Mouse (Mus musculus): ENCODE data around the gene Zfp580. TPM values are rescaled to one million over a fixed set of nuclear protein-coding genes. Genes with fewer than 3 reads are reported as not detected.

Gene Zfp580
- polyA plus RNA-seq, 1 experiment from 2014 or later, result 18.7 TPM

DNA sequence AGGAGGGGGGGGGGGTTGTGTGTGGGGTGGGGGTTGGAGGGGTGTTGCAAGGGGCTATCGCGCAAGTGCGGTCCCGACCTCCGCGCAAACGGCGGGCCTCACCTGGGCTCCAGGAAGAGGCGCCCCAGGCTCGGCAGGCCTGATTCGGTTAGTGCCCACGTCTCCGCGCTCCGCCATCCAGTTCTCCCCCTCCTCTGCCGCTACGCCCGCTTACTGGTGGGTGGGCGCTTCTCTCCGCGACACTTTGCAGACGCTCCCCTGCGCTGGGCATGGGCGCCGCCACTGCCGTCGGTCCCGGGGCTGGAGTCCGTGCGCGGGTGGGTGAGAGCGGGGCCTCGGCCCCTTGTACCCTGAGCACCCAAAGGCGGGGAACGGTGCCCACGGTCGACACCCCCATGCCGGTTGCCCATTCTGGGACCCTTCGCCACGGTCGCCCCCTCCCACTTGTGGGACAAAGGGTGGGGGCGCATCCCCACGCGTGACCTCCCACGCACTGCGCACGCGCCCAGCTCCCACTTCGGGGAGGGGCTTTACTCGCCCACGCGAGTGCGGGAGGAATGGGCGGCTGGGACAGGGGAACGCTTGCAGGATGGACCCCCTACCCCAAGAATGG, 5.4 kb downstream of the Zfp580 start:
- WGBS, result 2% methylated on average over 53 of the region's 55 CpGs
- Histone ChIP-seq H3K4me2 (peak overlapping the region; percentile 68), H3K27ac (replicated peaks) (no peak overlapping the region), H3K4me1 (peaks cover 43% of the 10 kb centered on the region), H3K9me3 (no peaks in the 10 kb centered on the region), H3K4me3 (peak overlapping the region; percentile 53), H3K27me3 (replicated peaks) (peaks cover 77% of the 10 kb centered on the region), H3K9ac (peak overlapping the region; percentile 78), H3K36me3 (no peaks in the 10 kb centered on the region)
- no peak for ATAC-seq (ENCODE audit: extremely low read depth, insufficient number of reproducible peaks, low FRiP score, low TSS enrichment)

DNA sequence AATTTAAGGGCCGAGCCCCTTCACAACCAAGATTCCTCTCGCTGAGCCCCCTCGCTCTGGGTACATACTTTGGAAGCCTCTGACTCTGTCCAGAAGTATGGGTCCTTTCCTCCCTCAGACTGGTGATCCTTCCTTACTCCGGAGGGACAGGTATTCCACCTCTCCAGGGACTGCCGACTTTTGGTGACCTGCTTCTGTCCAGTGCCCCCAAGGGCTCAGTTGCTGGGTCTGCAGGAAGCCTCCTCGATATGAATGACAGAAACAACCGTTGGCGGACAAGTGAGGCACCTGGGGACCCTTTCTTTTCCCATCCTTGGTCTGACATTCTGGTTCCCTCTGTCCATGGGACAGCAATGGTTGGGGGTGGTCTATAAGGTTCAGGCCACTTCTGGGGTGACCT, 6.0 kb downstream of the Zfp580 start:
- Histone ChIP-seq H3K36me3 (no peaks in the 10 kb centered on the region), H3K9ac (peak overlapping the region; percentile 78), H3K27me3 (replicated peaks) (peaks cover 71% of the 10 kb centered on the region), H3K4me3 (peak overlapping the region; percentile 53), H3K9me3 (no peaks in the 10 kb centered on the region), H3K27ac (replicated peaks) (no peak overlapping the region), H3K4me2 (peak overlapping the region; percentile 68), H3K4me1 (peaks cover 37% of the 10 kb centered on the region)
- 27% methylated on average over 8 of the region's 8 CpGs for WGBS
- no peak for ATAC-seq (ENCODE audit: extremely low read depth, insufficient number of reproducible peaks, low FRiP score, low TSS enrichment)

DNA sequence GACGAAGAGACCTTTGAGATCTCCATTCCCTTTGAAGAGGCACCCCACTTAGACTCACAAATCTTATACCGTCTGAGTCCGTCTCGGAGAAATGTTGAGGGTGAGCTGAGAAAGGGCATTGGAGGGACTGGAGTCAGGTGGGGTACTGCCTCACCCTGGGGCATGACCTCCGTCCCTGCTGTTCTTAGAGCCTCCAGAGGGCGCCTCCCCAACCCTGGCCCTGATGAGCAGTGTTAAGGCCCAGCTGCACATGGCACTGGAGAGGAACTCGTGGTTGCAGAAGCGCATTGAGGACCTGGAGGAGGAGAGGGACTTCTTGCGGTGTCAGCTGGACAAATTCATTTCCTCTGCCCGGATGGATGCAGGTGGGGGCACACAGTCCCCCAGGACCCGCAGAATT, 6.5 kb downstream of the Zfp580 start:
- WGBS, result 34% methylated on average over 11 of the region's 11 CpGs
- Histone ChIP-seq H3K4me2 (peak overlapping the region; percentile 68; the same call in 1 of the 2 replicates), H3K4me3 (no peak overlapping the region), H3K27me3 (replicated peaks) (peaks cover 66% of the 10 kb centered on the region), H3K4me1 (peaks cover 32% of the 10 kb centered on the region), H3K27ac (replicated peaks) (no peak overlapping the region), H3K9ac (no peak overlapping the region), H3K36me3 (no peaks in the 10 kb centered on the region), H3K9me3 (no peaks in the 10 kb centered on the region)
- ATAC-seq (ENCODE audit: extremely low read depth, insufficient number of reproducible peaks, low FRiP score, low TSS enrichment), result no peak

DNA sequence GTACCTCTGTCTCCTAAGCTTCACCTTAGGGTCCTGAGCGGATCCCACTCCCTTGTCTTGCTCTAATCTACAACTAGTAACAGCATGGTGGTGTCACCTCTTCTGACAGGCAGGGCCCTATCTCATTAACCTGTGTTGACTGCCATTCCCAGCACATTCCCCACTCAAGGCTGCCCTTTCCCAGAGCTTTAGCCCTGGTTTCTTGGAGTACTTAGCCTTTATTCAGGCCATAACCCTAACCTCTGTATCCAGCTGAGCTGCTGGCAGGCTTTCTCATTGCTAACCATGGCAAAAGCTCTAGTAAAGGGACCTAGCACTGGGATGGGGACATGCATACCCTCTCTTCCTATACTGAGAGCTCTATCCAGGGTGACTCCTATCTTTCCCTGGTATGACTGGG, 7.3 kb downstream of the Zfp580 start:
- H3K27me3 ChIP-seq (replicated peaks), result peaks cover 58% of the 10 kb centered on the region
- H3K4me2 ChIP-seq, result no peak overlapping the region
- no peak overlapping the region for H3K9ac ChIP-seq
- ATAC-seq (ENCODE audit: extremely low read depth, insufficient number of reproducible peaks, low FRiP score, low TSS enrichment), result no peak
- H3K4me1 ChIP-seq, result peaks cover 32% of the 10 kb centered on the region
- no peaks in the 10 kb centered on the region for H3K9me3 ChIP-seq
- H3K27ac ChIP-seq (replicated peaks), result no peak overlapping the region
- H3K4me3 ChIP-seq, result no peak overlapping the region
- 85% methylated on average over 1 of the region's 1 CpGs for WGBS
- H3K36me3 ChIP-seq, result no peaks in the 10 kb centered on the region

DNA sequence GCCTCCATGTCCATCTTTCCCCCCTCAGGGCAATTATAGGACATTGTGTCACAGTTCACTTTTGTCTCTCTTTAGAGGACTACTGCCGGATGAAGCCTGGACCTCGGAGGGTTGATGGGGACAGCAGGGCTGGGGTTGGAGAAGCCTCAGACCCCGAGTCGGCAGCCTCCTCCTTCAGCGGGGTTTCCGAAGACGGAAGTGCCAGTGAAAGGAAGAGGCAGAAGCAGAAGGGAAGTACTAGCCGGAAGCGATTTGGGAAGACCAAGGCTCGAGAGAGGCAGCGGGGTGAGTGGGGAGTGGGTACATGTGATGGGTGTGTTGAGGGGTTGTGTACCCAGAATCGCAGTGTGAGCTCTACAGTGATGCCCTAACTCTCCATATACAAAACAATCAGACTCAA, 8.1 kb downstream of the Zfp580 start:
- Histone ChIP-seq H3K36me3 (no peaks in the 10 kb centered on the region), H3K4me3 (no peak overlapping the region), H3K27ac (replicated peaks) (no peak overlapping the region), H3K9me3 (no peaks in the 10 kb centered on the region), H3K4me1 (peaks cover 34% of the 10 kb centered on the region), H3K9ac (peak overlapping the region; percentile 97), H3K4me2 (no peak overlapping the region), H3K27me3 (replicated peaks) (peaks cover 50% of the 10 kb centered on the region)
- WGBS, result 84% methylated on average over 12 of the region's 12 CpGs
- ATAC-seq (ENCODE audit: extremely low read depth, insufficient number of reproducible peaks, low FRiP score, low TSS enrichment), result no peak

DNA sequence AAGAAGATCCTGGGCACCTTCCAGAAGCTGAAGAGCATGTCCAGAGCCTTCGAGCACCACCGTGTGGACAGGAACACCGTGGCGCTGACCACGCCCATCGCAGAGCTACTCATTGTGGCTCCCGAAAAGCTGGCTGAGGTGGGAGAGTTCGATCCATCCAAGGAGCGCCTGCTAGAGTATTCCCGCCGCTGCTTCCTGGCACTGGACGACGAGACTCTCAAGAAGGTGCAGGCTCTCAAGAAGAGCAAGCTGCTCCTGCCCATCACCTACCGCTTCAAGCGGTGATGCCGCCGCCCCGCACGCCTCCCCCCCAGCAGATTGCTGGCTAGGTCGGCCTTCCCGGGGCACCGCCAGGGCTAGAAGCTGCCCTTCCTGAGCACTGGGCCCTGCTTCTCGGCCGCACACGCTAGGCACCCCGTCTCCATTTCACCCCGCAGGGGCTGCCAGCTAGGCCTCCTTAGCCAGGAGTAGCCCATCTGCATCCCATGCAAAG, 8.9 kb downstream of the Zfp580 start:
- Histone ChIP-seq H3K27me3 (replicated peaks) (peaks cover 42% of the 10 kb centered on the region), H3K9me3 (no peaks in the 10 kb centered on the region), H3K9ac (peak overlapping the region; percentile 97), H3K4me1 (peaks cover 40% of the 10 kb centered on the region), H3K27ac (replicated peaks) (peak overlapping the region; percentile 99), H3K36me3 (peaks cover 1% of the 10 kb centered on the region; the same call in 1 of the 2 replicates), H3K4me2 (peak overlapping the region; percentile 96), H3K4me3 (peak overlapping the region; percentile 88)
- ATAC-seq (ENCODE audit: extremely low read depth, insufficient number of reproducible peaks, low FRiP score, low TSS enrichment), result no peak
- WGBS, result 3% methylated on average over 27 of the region's 27 CpGs

DNA sequence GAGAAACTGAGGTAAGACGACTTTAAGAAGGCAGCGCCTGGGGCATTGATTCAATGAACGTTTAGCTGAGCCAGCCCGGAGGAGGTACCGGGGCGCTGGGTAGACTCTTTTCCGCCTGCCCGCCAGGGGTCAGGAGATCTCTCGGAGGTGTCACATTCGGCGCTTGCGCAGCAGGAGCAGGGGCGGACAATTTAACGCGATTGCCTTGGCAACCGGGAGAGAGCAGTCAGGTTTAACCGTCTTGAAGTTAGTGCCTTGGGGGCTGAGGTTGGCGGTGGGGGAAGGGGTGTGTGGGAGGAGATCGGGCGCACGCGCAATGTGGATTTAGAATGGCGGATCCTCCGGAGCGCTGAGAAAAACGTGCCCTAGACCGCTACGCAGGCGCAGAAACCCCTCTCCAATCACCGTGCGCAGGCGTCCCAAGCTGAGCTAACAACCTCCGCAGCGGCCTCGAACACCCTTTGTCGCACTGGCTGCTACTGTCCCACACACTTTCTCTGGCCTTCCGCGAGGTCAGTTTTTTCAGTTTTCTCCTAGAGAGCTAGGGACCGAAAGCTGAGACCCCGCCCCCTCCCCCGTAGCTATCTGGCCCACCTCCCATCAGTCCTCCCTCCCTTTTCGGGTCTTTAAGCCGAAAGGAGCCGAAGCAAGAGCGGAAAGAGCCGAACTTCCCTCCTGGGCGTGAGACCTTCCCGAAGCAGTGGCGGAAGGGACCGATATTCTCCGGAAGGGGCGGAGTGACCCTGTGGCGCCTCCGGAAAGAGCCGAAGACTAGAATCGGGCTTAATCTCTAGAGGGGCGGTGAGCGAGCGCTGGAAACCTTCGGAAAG, 9.8 kb downstream of the Zfp580 start:
- Histone ChIP-seq H3K9me3 (no peaks in the 10 kb centered on the region), H3K36me3 (peaks cover 10% of the 10 kb centered on the region), H3K4me3 (peak overlapping the region; percentile 88), H3K4me2 (peak overlapping the region; percentile 96), H3K27ac (replicated peaks) (peak overlapping the region; percentile 99), H3K9ac (peak overlapping the region; percentile 97), H3K27me3 (replicated peaks) (peaks cover 33% of the 10 kb centered on the region), H3K4me1 (peaks cover 49% of the 10 kb centered on the region)
- peak; percentile 76 for ATAC-seq (ENCODE audit: extremely low read depth, insufficient number of reproducible peaks, low FRiP score, low TSS enrichment)
- WGBS, result under 1% methylated on average over 60 of the region's 60 CpGs

DNA sequence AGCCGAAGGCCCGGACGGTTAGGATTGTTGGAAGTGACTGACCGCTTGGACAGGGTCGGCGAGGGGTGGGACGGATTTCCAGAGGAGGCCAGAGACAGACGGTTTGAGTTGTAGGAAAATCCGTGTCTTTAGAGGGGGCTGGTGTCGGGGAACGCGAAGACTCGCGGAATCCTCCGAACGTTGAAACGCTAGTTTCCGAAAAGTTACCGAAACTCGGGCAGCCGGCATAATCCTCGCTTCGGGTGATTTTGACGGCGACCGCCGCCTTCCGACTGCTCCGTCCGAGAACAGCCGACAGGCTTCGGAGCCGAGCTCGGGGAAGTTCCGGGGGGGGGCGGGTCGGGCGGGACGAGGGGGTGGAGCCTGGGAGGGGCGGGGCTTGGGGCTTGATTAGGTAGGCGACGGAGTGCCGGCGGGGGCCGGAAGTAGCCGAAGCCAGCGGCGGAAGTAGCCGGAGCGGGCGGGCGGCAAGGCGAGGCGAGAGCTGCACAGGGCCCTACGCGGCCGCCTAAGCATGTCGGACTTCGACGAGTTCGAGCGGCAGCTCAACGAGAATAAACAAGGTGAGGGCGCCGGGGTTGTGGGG, 10.5 kb downstream of the Zfp580 start, which contains the start of gene U2af2:
TSS of gene U2af2 (plus strand) at position 370 of the 586 bp plus-strand sequence.
- H3K36me3 ChIP-seq, result peaks cover 17% of the 10 kb centered on the region
- ATAC-seq (ENCODE audit: extremely low read depth, insufficient number of reproducible peaks, low FRiP score, low TSS enrichment), result peak; percentile 81
- WGBS, result under 1% methylated on average over 65 of the region's 65 CpGs
- peak within 1 kb of the TSS; percentile 99 for H3K27ac ChIP-seq (replicated peaks)
- H3K4me1 ChIP-seq, result peaks cover 50% of the 10 kb centered on the region
- H3K9ac ChIP-seq, result peak within 1 kb of the TSS; percentile 97
- H3K27me3 ChIP-seq (replicated peaks), result peaks cover 26% of the 10 kb centered on the region
- peak within 1 kb of the TSS; percentile 88 for H3K4me3 ChIP-seq
- H3K4me2 ChIP-seq, result peak within 1 kb of the TSS; percentile 96
- H3K9me3 ChIP-seq, result no peaks in the 10 kb centered on the region

DNA sequence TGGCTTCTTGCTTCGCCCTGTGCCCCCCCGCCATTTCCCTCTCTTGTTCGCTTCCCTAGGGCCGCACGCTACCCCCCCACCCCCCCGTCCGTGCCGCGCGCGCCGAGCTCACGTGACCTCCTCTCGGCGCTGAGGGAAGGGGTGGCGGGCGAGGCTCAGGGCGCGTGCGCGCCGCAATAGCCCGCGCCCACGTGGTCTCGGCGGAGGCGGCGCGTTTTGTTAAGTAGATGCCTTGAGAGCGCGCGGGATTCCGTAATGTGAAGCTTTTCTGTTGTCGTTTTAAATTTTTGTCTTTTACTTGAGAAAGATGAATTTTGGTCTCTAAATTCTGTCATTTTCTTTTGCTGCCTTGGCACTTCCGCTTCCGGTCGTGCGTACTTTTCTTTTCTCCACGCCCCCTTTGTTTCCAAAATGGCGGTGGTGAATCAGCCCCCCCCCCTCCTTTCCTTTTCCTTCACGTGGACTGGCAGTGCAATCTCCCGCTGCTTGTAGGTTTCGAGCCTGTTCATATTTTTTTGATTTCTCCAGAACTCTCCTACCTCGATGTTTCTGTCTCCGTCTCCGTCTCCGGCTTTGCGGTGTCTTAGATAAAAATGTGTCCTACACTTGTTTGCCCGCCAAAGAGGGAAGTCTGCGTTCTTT, 11.1 kb downstream of the Zfp580 start:
- WGBS, result under 1% methylated on average over 51 of the region's 51 CpGs
- Histone ChIP-seq H3K27ac (replicated peaks) (peak overlapping the region; percentile 99), H3K27me3 (replicated peaks) (peaks cover 20% of the 10 kb centered on the region), H3K9me3 (no peaks in the 10 kb centered on the region), H3K9ac (peak overlapping the region; percentile 97), H3K4me3 (peak overlapping the region; percentile 88), H3K36me3 (peaks cover 23% of the 10 kb centered on the region), H3K4me1 (peaks cover 52% of the 10 kb centered on the region), H3K4me2 (peak overlapping the region; percentile 96)
- peak; percentile 74 for ATAC-seq (ENCODE audit: extremely low read depth, insufficient number of reproducible peaks, low FRiP score, low TSS enrichment)

DNA sequence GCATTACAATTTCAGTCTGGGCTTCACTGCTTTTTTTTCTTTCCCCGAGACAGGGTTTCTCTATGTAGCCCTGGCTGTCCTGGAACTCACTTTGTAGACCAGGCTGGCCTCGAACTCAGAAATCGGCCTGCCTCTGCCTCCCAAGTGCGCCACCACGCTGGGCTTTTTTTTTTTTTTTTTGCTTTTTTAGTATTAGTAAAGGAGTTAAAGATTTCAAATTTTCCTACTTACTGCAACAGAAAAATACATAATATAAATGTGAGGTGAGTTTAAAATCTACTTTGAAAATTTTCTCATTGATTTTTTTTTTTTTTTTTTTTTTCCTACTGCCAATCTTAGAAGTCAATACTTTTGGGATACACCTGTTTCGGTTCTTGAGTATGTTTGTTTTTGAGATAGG, 13.5 kb downstream of the Zfp580 start:
- WGBS, result 90% methylated on average over 6 of the region's 6 CpGs
- Histone ChIP-seq H3K27me3 (replicated peaks) (no peaks in the 10 kb centered on the region), H3K9ac (no peak overlapping the region), H3K4me3 (0 out of 2 replicates have a peak overlapping the region, but pooled peaks have one; percentile 88), H3K36me3 (peaks cover 47% of the 10 kb centered on the region), H3K4me1 (peaks cover 49% of the 10 kb centered on the region), H3K4me2 (peak overlapping the region; percentile 96), H3K27ac (replicated peaks) (no peak overlapping the region), H3K9me3 (no peaks in the 10 kb centered on the region)
- no peak for ATAC-seq (ENCODE audit: extremely low read depth, insufficient number of reproducible peaks, low FRiP score, low TSS enrichment)

DNA sequence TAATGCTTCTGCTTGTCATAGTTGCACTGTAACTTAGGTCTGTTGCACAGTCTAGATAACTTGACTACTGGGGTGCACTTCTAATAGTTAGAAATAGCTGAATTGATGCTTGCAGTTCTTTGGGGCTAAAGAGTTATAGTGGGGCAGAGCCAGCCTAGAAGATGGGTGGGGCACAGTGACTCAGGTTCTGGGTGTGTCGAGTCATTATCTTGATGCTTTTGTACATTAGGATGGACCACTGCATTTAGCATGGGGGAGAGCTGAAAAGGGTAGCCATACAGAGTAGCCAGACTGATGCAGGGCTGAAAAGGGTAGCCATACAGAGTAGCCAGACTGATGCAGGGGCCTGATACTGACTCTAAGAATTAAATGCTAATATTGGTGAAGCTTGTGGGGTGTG, 22.2 kb downstream of the Zfp580 start:
- no peaks in the 10 kb centered on the region for H3K27me3 ChIP-seq (replicated peaks)
- no peak overlapping the region for H3K27ac ChIP-seq (replicated peaks)
- peak overlapping the region; percentile 19; the same call in 1 of the 2 replicates for H3K4me2 ChIP-seq
- no peaks in the 10 kb centered on the region for H3K9me3 ChIP-seq
- H3K9ac ChIP-seq, result no peak overlapping the region
- H3K4me3 ChIP-seq, result no peak overlapping the region
- 70% methylated on average over 1 of the region's 1 CpGs for WGBS
- ATAC-seq (ENCODE audit: extremely low read depth, insufficient number of reproducible peaks, low FRiP score, low TSS enrichment), result no peak
- H3K4me1 ChIP-seq, result 0 out of 2 replicates have a peak, but pooled peaks cover 6% of the 10 kb centered on the region
- H3K36me3 ChIP-seq, result peaks cover 99% of the 10 kb centered on the region
